Mouse (Mus musculus) frontal cortex, postnatal 25 days (tissue): ENCODE measurements at regions not wholly inside any gene's neighbourhood (a gene's known extent, or its start where the extent isn't known, plus 50 kb on each side); places are given as distances from the start of the nearest gene placed in this dataset.

Experiments
- DNase-seq, 2 experiments: peaks; one replicate each; pipeline ENCODE4 v3.0.0; 2022; ENCODE audit warnings: low spot score in 2 of 2

GRCm38 (mm10) chr14:31945125-31945524, 83.7 kb upstream of the Galnt15 start:
- DNase-seq, result no peak

DNA sequence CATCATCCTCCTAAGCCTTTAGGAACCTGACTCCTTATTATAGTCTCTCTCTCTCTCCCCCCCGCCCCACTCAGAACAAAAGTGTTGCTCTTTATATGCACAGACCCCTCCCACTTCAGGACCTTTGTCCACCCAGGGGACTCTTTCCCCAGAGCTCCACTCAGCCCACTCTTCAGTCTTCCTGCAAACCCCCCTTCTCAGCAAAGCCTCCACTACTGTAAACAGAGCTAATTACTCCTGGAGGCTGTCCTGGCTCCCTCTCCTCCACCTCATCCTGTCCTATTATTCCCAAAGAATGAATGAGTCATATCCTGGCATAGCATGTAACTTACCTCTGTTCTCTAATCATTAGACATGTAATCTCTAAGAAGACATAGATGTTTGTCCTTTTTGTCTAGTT, 82.8 kb upstream of the Galnt15 start:
- no peak for DNase-seq

DNA sequence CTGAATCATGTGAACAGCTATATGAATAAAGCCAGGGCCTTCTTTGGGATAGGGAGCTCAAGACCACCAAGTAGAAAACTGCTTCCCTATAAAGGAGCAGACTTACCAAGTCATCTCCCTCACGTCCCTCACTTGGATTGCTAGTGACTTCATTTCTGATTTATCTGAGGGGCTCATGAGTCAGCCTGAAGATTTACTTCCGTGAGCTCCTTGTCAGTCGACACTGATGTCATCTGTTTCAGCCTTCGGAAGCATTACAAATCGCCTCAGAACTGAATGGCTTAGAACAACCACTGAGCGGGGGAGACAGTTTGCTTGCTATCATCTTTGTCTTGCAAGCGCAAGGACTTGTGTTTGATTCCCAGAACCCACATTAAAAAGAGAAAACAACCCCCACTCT, 81.5 kb upstream of the Galnt15 start:
- no peak for DNase-seq

DNA sequence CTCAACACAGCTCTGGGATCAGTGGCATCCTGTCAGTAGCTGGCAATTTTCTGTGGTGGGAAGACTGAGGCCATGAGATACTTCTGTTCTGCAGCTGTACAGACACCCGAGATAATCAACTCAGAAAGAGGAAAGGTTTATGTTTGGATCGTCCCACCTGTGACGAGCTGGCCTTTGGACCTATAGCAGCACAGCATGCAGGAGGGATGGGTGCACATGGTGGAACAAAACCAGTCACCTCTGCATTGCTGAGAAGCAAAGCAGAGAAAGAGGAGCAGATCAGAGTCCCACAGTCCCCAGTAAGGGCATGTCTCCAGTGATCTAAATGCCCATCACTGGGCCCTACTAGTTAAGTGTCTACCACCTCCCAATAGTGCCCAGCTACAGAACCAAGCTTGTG, 76.9 kb upstream of the Galnt15 start:
- DNase-seq, result no peak

DNA sequence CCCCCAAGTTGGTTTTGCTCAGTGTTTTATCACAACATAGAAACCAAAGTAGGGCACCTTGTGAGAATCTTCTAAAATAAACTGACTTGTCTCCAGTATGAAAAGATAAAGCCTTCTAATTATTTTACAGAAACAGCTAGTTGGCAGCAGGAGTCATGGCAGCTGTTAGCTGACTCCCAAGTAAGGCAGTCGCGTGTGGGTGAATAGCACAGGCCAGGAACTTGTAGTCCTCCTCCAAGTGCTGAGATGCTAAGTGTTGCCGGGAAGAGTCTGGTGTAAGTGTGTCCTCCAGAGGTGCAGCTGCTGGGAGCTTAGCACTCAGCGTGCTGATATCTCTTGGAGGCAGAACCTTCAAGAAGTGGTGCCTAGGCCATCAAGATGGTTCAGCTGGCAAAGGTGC, 75.0 kb upstream of the Galnt15 start:
- DNase-seq, result peak; percentile 18 to 26

- peak; percentile 79 to 81 for DNase-seq
Observed at GRCm38 (mm10) chr14:31954945-31955344, 73.8 kb upstream of the Galnt15 start.

GRCm38 (mm10) chr14:31957211-31957638, 71.6 kb upstream of the Galnt15 start:
- no peak for DNase-seq

DNA sequence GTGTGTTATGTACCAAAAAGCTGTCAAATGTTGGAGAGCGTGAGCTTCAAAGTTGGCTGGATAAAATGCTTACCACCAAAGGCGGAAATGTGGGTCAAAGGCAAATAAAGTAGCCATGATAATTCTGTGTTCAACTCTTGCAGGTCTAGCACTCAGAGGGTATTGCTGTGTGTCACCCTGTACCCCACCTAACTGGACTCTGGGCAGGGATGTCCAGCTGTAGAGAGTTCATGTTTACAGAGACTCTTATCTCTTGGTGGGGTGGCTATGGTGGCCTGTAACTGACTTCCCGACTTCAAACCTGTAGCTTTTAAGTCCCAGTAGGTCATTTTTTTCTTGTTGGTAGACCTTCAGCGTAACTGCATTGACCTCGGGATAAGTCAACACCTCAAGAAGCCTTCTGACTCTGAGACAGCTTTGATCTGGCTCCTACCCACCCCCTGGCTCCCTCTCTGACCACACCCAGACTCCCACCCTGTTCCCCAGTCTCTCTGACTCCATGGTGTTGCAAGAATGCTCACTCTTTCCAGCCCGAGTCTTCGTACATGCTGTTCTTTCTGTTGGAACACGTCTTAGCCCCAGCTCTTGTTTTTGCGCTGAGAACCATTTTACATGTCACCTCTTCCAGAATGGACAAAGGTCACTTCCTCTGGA, 68.5 kb upstream of the Galnt15 start:
- DNase-seq, result no peak

GRCm38 (mm10) chr14:31961442-31961841, 67.3 kb upstream of the Galnt15 start:
- no peak for DNase-seq

GRCm38 (mm10) chr14:31963131-31963911, 65.5 kb upstream of the Galnt15 start:
- no peak for DNase-seq

DNA sequence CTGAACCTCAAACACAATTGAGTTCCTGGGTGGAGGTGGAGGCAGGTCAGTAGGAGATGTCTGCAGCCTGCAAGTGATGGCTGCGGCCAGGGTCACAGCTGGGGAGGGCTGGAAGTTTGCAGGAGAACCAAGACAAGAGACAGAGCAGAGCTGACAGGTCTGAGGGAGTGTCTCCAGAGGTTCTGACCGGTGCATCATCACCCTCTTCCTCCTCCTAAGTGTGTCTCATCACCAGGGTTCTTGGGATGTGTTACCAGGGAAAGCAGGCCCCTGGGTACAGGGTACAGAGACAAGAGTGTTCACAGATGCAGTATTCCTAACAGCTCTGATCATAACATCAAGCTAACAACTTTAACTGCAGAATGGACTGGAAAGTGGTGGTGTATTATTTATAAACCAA, 64.7 kb upstream of the Galnt15 start:
- DNase-seq, result no peak

DNA sequence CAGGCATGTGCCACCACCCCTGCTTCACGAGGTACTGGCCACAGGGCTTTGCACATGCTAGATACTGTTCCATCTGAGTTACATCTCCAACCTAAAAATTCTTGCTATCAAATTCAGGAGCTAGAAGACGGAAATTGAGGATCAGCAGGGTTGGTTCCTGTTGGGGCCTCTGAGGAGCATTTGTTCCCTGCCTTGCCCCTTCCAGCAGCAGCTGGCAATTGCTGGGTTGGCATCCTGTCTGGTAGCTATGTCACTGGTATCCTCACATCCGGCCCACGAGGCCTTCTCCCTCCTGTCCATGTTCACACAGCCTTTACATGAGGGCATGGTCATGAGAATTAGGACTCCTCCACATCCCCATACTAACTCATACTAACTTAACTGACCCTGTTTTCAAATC, 64.0 kb upstream of the Galnt15 start:
- DNase-seq, result no peak

DNA sequence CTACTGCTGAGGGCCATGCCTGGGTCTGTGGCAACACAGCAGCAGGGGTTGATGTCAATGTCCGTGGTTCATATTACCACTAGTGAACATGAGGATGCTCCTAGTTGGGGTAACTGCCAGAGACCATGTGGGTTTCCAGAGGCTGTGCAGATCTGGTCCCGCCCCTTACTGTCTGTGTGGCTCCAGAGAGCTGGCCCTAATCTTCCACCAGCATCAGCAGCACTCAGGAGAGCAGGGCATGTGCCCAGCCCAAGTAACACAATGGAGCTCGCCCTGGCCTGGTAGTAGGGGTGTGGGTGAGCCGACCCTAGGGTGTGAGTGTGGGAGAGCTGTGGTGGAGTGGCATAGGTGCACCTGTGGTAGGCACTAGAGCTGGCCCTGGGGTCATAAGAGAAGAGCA, 59.3 kb upstream of the Galnt15 start:
- no peak for DNase-seq

- DNase-seq, result no peak
Observed at GRCm38 (mm10) chr14:31970245-31970830, 58.5 kb upstream of the Galnt15 start.

- no peak for DNase-seq
Observed at GRCm38 (mm10) chr14:31970851-31971250, 57.9 kb upstream of the Galnt15 start.

DNA sequence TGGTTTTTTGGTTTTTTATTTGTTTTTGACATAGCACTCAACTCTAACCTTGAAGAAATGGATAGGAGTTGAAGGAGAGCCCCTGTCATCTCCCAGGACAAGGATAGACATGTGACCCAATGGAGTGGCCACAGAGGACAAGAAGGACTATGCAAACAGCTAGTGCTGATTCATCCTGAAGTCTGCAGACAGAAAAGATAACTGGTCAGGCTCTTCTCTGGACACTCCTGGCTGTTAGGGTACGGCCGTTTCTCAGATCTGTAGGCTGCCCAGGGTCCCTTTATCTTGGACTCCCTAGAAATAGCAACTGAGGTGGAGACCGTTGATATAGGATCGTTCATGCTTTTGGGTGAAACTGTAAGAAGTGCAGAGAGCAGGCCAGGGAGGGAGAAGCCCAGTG, 55.1 kb upstream of the Galnt15 start:
- no peak for DNase-seq

DNA sequence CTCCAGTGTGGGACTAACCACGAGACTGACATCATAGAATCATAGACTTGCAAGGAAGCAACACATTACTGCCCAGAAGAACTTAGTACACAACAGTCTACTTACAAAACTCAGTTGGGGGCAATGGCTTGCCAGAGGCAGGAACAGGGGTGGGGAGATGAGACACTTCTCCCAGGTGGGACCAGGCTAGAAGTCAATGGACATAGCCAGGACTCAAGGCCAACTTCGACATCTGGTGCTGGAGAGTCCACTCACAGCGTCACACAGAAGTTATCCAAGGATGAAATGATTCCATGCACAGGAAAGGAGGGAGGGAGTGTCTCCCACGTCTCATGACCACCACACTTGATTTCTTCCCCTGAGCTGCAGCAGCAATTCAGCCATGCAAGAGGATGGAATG, 50.6 kb upstream of the Galnt15 start:
- no peak for DNase-seq

DNA sequence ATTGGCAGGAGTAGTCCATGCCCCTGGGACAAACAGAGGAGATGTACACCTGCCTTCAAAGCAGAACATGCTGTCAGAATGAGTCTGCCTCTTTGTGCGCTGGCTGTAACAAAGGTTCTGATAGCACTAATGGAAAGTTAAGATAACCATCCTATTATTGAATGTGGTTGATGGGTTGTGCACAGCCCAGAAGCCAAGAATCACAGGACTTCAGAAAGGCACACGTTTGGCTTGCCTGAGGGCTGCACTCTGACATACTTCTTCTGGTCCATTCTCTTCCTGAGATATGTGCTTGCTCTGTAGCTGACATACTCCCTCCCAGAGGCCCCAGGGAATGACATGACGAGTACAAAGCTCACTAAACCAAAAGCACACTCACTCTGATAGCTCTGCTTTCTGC, 50.1 kb upstream of the Galnt15 start:
- DNase-seq, result no peak
